9 mouse cellular contexts compared by ENCODE assay signal in genomic region chr10:127075080-127075479, GRCm38 (mm10). TPM values are rescaled to one million over a fixed set of nuclear protein-coding genes. Genes with fewer than 3 reads are reported as not detected.
DNase-seq lines count a peak whose midpoint lies in the region; ATAC-seq and TF ChIP-seq lines count a peak whose summit lies in the region.
"Had no signal": no experiment of that assay in that cellular context is flagged by ENCODE, and none has a peak within 500 bp of the region (broad histone marks: within the 10 kb centered on the region; RNA-seq: fewer than 3 reads in every experiment).

TSS of gene Agap2 (plus strand) at chr10:127075284.

- no peak for DNase-seq in layer of hippocampus, adult 18-20 months (ENCODE audit: low spot score in 2 of 2)
- no peak for DNase-seq in layer of hippocampus, adult 11-12 months (ENCODE audit: low spot score)
- DNase-seq in lung, postnatal 25 days (ENCODE audit: low spot score) = peak; percentile 64
- DNase-seq in cerebellum, adult 9-10 months = no peak
- DNase-seq in cerebellum, adult 9-11 months = no peak
- no peak for DNase-seq in kidney, adult 2 months

- no peak for TF ChIP-seq CTCF in kidney, adult 2 months (conservative IDR thresholded peaks at IDR 0.05; ENCODE audit: insufficient read depth, insufficient read length, low read depth, low read length)

- peak; percentile 75 for ATAC-seq in granulocyte monocyte progenitor cell, adult 5-6 weeks (replicated peaks; ENCODE audit: poor library complexity, severe bottlenecking)
- no peak for ATAC-seq in stomach, embryonic 16.5 days (ENCODE audit: insufficient read depth, low FRiP score)

- H3K9ac ChIP-seq in stomach, embryonic 16.5 days (ENCODE audit: low read length) = 0 out of 2 replicates have a peak within 1 kb of the TSS, but pooled peaks have one; percentile 2
- H3K9ac ChIP-seq: neural tube, embryonic 12.5 days had no signal

- no peak within 1 kb of the TSS for H3K4me2 ChIP-seq in stomach, embryonic 16.5 days (ENCODE audit: low read depth, low read length)
- H3K4me2 ChIP-seq: neural tube, embryonic 12.5 days had no signal

- WGBS in stomach, embryonic 16.5 days = 57% methylated on average over 9 of the region's 9 CpGs
- 60% methylated on average over 9 of the region's 9 CpGs for whole genome bisulfite sequencing in kidney, adult 2 months

- no peaks in the 10 kb centered on the region for H3K36me3 ChIP-seq in stomach, embryonic 16.5 days (ENCODE audit: control insufficient read depth, insufficient read depth, low read length)
- H3K36me3 ChIP-seq in kidney, adult 2 months (ENCODE audit: control insufficient read depth, insufficient read depth, low read length) = no peaks in the 10 kb centered on the region
- H3K36me3 ChIP-seq: neural tube, embryonic 12.5 days had no signal

- H3K4me1 ChIP-seq in stomach, embryonic 16.5 days (ENCODE audit: control insufficient read depth, insufficient read depth, low read length) = peaks cover 20% of the 10 kb centered on the region
- H3K4me1 ChIP-seq in kidney, adult 2 months (ENCODE audit: control insufficient read depth, insufficient read depth, low read length) = 0 out of 2 replicates have a peak, but pooled peaks cover 2% of the 10 kb centered on the region

- no peaks in the 10 kb centered on the region for H3K9me3 ChIP-seq in stomach, embryonic 16.5 days (replicated peaks; ENCODE audit: control insufficient read depth, low read length)
- H3K9me3 ChIP-seq: neural tube, embryonic 12.5 days had no signal

- no peak within 1 kb of the TSS for H3K27ac ChIP-seq in stomach, embryonic 16.5 days (ENCODE audit: low read length)
- no peak within 1 kb of the TSS for H3K27ac ChIP-seq in kidney, adult 2 months (ENCODE audit: insufficient read depth, low read depth, low read length)
- H3K27ac ChIP-seq: neural tube, embryonic 12.5 days had no signal

- TF ChIP-seq POLR2A in kidney, adult 2 months (IDR thresholded peaks at IDR 0.05; ENCODE audit: low read depth, low read length) = no peak

- H3K27me3 ChIP-seq in stomach, embryonic 16.5 days (ENCODE audit: control insufficient read depth, insufficient read depth, low read length) = peaks cover 44% of the 10 kb centered on the region
- H3K27me3 ChIP-seq in kidney, adult 2 months (replicated peaks; ENCODE audit: control insufficient read depth, insufficient read depth, low read length) = peaks cover 5% of the 10 kb centered on the region

- H3K4me3 ChIP-seq in stomach, embryonic 16.5 days (replicated peaks; ENCODE audit: low read length) = no peak within 1 kb of the TSS
- H3K4me3 ChIP-seq in kidney, adult 2 months (ENCODE audit: insufficient read depth, low read depth, low read length) = no peak within 1 kb of the TSS
- H3K4me3 ChIP-seq: neural tube, embryonic 12.5 days had no signal

RNA-seq across cellular contexts. Expression of gene Agap2, which starts in this region (rescaled TPM):
- 100 to 1,000 TPM; 807 to 841 TPM for total RNA-seq in layer of hippocampus, adult 18-20 months (2021)
- total RNA-seq in granulocyte monocyte progenitor cell, adult 5-6 weeks (2014; fragmentation: Nextera tagmentation) = 26.3 and 27.2 TPM in 2 replicates
- total RNA-seq in granulocyte monocyte progenitor cell, adult 5-6 weeks (2017) = 18.8 and 34.4 TPM in 2 replicates
- 0.09 and 0.62 TPM in 2 replicates for polyA plus RNA-seq in stomach, embryonic 16.5 days (2015; fragmentation: Nextera tagmentation; extraction: Ambion mirVana)
- polyA plus RNA-seq in kidney, adult 2 months (2012; rRNA removed) = 1.3 and 2.2 TPM in 2 replicates

Comparison
In these comparisons a context has a peak if more than half of its experiments do, and no peak if none do; other contexts are left out.
1. RNA of gene Agap2 (total RNA-seq): 807 to 841 TPM in layer of hippocampus, adult 18-20 months; 18.8 to 34.4 TPM in granulocyte monocyte progenitor cell, adult 5-6 weeks; every median in the first group is over 10 times any median in the second.